Mouse (Mus musculus) olfactory bulb, adult 2 months (tissue): ENCODE data around the gene Rabep1.

Experiments
- CTCF ChIP-seq: fragments of 200-500 bp; IDR thresholded peaks from 2 replicates; pipeline ENCODE4 v1.5.1; 2012; ENCODE audit warnings: low read depth, mild to moderate bottlenecking, low read length, moderate library complexity; ENCODE audit not compliant: insufficient read depth
- POLR2A ChIP-seq: fragments of 200-500 bp; IDR thresholded peaks from 2 replicates; pipeline ENCODE4 v1.6.1; 2012; ENCODE audit warnings: mild to moderate bottlenecking, low read depth, low read length, moderate library complexity; ENCODE audit not compliant: insufficient read depth

GRCm38 (mm10) chr11:70906681-70907080 lies 62.1 kb downstream of the Rabep1 start:
- TF ChIP-seq POLR2A (no peak), CTCF (no peak)
